Mouse (Mus musculus): ENCODE measurements around the gene Ankrd13c.
"Not testable (repeated sequence)": the region's sequence is repeated elsewhere in the genome, so short reads cannot be mapped to it uniquely, and the experiment has no call there.

The Ankrd13c gene

DNA sequence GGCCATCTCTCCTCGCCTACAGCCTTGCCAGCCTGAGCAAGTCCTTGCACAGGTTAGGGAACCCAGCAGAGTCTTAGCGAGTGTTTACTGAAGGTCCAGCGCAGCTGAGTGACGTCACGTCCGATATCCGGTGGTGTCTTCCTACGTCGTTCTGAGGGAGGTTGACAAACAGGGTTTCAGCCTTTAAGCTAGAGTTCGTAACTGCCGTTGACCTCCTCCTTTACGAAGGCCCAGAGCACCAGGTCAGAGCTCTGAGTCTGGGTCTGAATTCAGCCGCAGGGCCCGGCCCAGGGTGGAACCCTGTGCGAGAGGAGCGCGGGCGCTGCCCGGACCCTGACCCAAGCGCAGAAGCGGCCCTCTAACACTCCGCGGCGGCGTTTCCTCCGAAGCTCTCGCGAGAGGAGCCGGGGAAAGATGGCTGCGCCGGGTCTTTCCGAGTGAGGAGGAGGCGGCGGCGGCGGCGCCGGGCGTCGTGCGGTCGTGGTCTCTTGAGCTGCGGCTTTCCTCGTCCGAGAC, at the start of gene Ankrd13c:
Gene Ankrd13c (plus strand): TSS at position 397 of the 516 bp plus-strand sequence.
- DNase-seq: peak; percentile 94 to 95

DNA sequence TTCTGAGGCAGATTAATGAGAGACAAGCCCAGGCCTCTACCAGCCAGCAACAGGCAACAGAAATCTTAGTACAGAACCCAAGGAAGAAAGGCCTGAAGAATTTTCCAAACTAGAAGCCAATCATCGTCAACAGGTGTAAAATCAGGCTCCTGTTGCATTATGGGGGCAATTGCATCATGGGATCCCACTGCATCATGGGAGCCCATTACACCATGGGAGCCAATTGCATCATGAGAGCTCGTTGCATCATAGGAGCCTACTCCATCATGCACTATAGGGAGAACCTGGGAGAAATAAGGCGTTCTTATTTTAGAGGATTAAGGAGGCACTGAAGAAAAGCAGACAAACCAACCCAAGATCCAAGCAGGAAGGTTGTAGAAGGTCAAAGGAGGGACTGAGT, 49.4 kb upstream of the Ankrd13c start:
- DNase-seq: no peak

DNA sequence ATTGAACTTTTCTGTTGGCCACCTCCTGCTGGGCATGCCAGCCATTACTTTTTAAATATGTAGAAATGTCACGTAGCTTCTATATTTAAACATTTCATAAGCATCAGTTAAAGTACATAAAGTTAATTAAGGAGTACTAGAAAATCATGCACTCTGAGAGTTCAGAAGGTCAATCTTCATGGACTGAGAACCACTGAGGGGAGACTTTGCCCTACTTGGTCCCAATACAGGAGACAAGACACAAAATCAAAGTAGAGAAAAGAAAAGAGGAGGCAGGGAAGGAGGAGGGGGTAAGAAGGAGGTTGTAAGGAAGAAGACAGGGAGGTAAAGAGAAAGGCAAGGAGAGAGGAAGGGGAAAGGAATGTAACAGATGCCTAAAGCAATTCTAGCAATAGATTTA, 47.1 kb upstream of the Ankrd13c start:
- DNase-seq: no peak

DNA sequence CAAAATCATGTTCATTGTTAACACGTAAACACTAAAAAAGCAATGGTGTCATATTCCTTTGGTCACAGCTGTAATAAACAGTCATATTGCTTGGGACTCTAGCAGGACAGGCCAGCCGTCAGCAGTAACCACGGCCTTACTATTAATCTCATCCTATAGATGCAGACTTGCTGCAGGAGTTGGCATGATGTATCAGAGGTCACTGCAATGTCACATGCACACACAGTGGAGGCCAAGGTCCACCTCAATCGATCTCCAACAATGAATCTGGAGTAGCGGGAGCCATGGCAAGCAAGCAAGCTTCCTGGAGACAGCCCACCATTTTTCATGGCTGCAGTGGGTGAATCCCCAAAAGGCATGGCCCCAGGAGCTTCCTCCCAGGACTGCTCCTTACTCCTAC, 45.3 kb upstream of the Ankrd13c start:
- DNase-seq: no peak

DNA sequence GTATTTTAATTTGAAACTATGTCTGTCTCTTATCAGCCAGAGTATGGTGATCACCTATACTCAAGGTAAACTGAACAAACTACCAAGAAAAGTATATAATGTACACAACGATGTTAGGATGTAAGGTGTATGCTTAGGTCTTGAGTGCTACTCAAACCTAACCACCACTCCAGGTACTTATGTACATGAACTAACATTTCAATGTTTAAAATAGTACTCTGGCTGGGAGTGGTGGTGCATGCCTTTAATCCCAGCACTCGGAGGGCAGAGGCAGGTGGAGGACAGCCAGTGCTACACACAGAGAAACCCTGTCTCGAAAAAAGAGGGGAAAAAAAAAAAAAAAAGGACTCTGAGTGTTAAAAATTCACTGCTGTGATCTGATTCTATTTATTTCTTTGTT, 38.9 kb upstream of the Ankrd13c start:
- no peak for DNase-seq

DNA sequence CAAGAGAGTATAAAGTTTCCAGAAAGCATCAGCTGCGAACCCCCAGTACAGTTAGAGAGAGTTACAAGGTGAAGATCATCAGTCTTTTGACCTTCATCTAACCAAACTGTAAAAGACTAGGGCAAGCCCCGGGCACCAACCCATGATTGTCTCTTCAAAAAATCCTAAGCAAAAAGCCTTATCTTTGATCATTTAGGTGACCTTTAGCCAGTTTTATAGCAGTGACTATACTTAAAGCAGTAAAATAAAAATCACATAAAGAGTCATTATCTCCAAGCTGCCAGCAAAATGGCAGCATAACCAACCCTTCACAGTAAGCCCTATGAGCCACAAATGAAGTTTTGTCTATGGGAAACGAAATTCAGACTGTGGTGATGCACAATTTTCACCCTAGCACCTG, 36.8 kb upstream of the Ankrd13c start:
- DNase-seq: no peak

DNA sequence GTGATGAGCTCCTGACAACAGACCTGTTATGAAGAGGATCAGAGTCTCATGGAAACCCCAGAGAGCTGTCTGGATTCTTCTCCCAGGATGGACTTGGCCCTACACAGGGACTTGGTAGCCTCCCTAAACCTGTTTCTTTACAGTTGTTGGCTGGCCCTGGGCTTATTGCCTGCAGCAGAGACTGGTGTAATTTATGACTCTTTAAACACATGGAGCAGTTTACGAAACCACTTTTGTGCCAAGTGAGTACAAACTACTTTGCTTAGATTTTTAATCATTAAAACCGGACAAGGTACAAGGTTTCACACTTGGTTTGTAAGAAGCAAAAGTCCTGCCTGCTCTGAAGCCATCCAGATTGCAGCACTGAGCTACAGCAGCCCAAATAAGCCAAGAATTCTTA, 34.9 kb upstream of the Ankrd13c start:
- DNase-seq: no peak

DNA sequence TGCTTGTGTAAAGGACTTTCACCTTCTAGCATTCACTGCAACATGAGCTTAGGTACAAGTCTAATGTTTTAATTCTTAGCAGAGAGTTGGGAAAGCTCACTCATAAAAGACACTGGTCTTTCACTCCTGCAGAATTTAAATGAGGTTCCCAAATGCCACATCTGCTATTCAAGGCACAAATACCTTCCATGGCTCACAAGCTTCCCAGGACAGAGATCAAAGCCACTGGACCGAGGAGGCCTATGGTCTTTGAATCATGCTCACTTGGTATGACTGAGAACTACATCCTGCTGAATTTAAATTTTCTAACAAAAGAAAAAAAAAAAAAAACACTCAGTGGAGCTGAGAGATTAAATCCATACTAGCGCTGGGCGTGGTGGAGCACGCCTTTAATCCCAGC, 30.7 kb upstream of the Ankrd13c start:
- no peak for DNase-seq

DNA sequence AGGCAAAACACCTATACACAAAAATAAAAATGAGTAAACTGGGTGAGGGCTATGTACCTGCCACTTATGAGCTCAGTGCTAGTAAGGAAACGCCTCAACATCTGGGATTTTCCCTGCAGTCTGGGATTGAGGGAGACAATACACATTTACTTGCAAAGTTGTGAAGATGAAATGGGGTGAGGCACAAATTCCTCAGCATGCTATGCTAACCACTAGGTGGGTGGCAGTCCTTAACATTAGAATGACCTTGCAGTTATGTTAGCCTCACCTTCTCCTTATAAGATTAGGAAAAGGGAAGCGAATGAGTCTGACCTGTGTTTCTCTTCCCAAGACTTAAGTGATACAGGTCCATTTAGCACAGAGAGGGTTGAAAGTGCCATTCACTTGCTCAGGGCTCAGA, 25.7 kb upstream of the Ankrd13c start:
- DNase-seq: no peak

DNA sequence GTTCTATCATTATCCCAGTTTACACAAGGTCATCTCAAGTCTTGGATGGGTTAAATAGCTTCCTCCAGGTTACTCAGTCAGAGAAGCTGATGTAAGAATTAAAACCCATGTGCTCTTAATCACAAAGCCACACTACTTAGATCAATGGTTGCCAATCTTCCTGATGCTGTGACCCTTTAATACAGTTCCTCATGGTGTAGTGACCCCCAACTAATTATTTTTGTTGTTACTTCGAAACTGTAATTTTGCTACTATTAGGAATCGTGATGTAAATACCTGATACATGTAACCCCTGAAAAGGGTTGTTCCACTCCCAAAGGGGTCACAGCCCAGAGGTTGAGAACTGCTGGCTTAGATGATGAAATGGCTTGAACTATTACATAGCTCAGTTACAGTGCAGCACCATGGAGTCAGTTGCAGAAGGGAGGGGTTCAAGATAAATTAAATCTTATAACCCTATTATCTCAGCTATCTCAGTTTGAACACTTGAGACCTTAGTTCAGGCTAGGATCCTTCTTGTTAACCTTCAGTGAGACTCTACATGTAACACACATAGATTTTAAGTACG, 23.7 kb upstream of the Ankrd13c start:
- DNase-seq: no peak

DNA sequence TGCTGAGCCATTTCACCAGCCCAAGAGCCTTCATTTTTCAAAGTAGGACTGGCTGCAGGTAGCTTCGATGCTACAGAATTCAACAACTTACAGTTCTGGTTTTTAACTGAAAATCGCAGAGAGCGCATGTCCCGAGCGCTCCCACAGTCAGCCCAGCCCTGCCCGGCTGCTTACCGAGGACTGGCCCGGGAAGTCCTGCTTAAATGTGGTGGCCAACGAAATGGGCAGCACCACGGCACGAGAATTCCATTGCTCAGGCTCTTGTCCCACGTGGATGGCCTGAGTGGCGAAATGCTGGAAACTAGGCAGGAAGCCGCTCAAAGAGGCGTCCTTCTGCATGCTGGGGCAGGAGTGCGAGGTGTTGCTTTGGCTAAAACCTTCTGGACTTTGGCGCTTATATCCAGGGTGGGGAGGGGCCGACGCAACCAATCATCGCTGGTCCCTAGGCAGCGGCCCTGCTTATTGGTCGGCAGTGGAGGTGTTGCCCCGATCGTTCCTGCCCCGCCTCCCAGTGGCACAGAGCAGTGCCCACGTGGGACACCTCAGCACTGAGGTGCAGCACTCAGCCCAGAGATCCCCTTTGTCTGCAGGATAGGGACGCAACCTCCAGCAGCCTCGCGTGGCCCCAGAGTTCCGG, 22.2 kb upstream of the Ankrd13c start, which contains the start of gene Cth:
Gene Cth (minus strand): TSS at position 386 of the 637 bp plus-strand sequence.
- peak; percentile 86 to 87 for DNase-seq

DNA sequence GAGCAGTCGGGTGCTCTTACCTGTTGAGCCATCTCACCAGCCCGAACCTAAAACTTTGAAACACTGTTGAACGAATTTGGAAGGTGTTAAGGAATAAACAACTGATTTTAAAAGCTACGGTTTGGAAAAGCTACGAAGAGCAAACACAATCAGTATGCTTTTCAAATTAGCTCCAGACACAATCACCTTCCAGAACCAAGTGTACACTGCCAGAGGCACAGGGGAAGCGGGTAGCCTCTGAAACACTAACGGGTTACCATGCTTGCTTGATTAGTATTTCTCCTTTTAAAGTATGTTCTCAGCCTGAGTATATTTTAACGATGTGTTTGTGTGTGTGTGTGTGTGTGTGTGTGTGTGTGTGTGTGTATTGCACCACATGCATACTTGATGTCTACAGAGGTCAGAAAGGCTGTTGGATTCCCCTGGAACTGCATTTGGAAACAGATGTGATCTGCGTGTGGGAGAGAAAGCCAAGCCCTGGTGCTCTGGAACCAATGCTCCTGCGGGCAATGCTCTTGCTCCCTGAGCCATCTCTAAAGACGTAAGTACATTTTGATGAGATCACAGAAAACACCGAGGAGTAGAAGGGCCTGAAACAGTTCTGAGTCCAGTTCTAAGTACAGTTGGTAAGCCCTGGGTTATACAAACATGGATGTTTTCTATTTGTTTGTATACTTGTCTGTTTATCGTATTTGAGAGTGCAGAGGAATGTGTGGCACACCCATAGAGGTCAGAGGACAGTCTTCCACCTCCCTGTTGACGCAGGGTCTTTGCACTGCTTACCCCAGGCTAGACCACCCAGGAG, 21.1 kb upstream of the Ankrd13c start:
- no peak for DNase-seq

DNA sequence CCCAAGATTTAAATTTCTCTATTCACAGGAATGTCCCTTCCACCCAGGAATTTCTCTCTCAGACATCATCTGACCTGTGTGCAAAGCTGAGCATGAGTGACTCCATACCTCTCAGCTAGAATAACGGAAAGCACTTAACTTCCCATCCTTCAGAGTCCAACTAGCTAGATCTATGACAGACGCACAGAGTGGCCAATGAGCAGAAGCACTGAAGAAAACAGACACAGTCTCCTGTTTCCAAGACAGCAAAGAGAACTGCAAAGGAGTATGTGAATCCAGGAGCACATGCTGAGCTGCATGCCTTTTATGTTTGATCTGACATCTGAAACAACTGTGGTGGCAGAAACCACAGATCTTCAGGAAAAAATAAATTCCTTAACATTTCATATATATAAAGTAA, 20.3 kb upstream of the Ankrd13c start:
- DNase-seq: no peak

DNA sequence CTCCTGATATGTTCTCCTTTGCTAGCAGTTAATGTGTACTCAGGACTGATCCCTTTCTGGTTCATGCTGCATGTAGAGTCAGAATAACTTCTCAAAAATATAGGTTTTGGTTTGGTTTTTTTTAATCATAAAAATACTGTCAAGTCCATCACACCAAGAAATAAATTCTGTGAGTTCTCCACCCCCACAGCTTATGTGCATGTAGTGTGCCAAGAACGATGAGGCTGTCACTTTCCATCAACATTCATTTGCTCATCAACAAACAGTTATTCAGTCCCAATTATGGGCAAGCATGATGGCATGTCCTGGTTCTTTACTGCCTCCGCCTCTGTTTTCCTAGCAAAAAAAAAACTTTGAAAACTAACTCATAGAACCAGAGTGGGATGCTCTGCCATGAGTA, 18.3 kb upstream of the Ankrd13c start:
- DNase-seq: no peak

DNA sequence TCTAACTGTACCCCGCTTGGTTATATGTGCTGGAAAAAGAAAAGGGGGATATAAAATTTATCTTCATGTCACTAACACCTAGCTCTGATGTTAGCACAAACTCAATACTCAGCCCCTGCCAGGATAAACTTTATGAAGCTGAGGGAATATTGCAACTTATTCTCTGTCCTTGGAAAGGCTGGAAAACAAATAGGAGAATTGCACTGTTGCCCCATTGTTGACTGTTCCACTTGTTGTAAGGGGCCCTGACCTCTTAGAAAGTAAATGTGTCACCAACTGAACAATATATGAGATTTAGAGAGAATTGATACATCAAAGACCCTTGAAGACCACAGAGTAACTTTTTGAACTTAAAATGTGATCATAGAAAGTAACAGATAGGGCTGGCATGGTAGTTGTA, 17.6 kb upstream of the Ankrd13c start:
- DNase-seq: no peak

DNA sequence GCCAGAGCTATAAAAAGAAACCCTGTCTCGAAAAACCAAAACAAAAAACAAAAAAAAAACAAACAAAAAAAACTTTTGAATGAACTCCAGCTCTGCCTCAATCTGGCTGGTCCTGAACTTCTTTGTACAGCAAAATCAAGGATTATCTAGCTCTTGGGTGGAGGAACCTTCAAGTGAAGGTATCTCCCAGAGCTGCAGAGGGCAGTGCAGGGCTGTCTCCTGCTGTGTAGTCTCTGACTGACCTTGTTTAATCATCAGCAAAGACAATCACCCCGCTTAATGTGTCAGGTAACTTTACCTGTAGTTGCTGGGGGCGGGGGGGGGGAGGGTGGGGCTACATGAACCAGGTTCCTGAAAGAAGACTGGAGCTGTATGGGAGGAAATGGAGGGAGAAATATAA, 15.4 kb upstream of the Ankrd13c start:
- DNase-seq: no peak

DNA sequence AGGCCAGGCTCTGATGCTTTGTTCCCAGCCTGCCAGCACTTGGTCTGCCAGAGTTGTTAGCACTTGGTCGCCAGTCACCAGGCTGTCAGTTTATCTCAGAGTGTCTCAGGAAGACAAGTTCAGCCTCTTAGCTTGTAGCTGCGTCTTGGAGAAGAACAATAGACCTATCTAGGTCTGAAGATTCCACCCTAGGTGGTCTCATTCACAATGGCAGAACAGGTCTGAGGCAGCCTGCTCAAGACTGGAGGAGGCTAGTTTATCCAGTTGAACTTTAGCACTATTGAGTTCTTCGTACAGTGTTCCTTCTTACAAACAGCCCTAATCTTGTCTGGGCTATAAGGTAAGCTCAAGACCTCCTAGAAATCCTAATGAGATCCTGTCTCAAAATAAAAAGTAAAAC, 15.0 kb upstream of the Ankrd13c start:
- no peak for DNase-seq

DNA sequence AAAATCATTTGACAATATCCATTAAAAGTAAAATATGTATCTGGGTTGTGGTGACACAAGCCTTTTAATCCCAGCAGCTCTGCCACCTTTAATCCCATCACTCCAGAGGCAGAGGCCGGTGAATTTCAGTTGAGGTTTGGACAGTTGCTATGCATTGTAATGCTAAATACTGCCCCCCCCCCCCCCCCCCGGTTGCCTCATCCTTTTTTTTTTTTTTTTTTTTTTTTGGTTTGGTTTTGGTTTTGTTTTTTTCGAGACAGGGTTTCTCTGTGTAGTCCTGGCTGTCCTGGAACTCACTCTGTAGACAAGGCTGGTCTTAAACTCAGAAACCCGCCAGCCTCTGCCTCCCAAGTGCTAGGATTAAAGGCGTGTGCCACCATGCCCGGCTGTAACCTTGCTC, 13.8 kb upstream of the Ankrd13c start:
- not testable (repeated sequence) for DNase-seq

DNA sequence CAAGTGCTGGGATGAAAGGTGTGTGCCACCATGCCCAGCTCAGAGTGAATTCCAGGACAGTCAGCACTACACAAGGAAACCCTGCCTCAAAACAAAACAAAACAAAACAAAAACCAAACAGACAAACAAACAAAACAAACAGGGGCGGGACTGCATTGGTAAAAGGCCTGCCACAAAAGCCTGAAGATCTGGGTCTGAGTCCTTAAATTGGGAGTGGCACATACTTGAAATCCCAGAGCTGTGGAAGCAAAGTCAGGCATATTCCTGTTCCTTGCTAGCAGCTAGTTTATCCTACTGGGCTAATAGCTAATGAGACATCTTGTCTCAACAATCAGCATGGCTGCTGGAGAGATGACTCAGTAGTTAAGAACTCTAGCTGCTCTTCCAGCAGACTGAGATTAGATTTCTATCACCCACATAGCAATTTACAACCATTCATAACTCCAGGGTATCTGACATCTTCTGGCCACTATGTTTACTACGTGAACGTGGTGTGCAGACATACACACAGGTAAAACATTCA, 12.7 kb upstream of the Ankrd13c start:
- DNase-seq: no peak

DNA sequence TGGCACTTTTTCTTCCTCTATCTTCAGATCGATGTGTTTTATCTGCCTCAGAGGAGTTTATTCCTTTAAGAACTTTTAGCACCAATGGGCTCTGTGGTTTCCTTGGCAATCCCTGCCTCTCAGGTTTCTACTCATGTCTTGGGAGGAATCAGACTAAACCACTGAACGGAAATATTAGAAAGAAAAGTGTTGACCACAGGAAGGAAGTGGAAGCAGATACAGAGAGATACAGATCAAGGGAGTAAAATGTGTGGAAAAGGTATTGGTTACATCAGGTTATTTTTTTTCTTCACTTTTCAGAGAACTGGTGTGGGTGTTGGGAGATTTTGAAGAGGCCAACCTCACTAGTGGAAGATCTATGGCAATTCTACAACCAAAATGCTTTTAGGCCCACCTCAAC, 8.5 kb upstream of the Ankrd13c start:
- no peak for DNase-seq

DNA sequence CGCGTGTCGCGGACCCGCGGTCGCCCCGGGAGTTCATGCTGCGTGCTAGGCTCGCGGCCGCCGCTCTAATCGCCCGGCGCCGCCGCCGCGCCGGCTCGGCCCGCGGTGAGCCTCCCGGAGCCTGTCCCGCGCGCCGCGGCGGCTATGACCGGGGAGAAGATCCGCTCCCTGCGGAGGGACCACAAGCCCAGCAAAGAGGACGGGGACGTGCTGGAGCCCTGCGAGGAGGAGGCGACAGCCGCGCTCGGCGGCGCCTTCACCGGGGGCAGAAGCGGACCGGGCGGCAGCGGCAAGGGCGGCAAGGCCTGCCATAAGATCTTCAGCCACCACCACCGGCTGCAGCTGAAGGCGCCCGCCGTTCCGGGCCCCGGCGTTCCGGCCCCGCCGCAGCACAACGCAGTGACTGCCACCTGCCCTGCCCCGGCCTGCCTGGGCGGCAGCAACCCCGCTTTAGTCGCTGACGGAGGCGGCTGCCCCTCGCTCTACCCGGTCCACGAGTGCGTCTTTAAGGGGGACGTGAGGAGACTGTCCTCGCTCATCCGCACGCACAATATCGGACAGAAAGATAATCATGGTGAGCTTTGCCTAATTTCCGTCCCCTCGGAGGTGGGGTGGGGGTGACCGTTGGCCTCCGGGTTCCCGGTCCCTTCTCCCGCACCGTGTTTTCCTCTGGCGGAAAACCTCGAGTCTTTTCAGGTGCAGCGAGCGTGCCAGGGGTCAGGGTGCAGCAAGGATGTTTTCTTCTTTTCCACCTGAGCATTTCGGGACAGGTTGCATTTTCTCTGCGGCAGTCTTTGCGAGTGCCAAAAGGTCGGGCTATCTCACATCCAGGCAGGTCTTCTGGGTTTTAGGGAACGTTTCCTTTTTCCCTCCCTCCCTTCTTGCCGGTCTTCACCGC, 593 bp downstream of the Ankrd13c start:
- peak; percentile 40 to 48 for DNase-seq

DNA sequence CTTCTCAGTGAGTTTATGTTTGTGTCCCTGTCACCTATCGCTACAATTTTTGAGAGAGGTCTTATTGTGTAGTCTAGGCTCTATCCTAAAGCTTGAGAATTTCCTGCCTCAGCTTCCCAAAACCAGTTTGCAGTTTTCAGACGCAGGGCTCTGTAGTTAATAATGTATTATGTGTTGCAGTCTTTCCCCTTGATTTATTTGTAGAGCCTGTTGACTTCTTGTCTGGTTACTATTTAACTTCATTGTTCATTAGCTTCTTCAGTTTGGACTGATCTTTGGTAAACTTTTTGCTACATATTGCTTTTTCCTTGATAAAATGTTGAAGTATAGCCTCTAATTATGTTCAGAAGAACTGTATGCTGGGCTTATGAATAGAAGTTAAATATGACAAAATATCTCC, 5.7 kb downstream of the Ankrd13c start:
- no peak for DNase-seq

DNA sequence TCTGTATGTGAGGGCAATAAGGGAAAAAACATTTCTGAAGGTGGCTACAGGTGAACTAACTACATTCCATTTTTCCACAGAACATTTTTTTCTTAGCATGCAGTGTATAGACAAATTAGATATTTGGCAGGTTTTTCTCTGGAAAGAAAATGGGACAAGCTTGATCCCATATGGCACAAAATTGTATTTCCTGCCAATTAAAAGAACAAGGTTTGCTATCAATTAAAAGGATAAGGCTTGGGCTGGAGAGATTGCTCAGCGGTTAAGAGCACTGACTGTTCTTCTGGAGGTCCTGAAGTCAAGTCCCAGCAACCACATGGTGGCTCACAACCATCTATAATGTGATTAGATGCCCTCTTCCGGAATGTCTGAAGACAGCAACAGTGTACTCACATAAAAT, 8.4 kb downstream of the Ankrd13c start:
- no peak for DNase-seq
